Mouse (Mus musculus): ENCODE measurements around the gene Dis3. TPM values are rescaled to one million over a fixed set of nuclear protein-coding genes. Genes with fewer than 3 reads are reported as not detected.

Gene Dis3
- 10 to 100 TPM in 1 of 2 experiments, 1 to 10 TPM in 1; 9.2 to 11.6 TPM for total RNA-seq (2023)

GRCm38 (mm10) chr14:99099267-99099966 is at the start of gene Dis3, which contains the start of gene Pibf1:
Gene Dis3, minus strand, starts transcription at chr14:99099770.
Gene Pibf1, plus strand, starts transcription at chr14:99099424.

DNA sequence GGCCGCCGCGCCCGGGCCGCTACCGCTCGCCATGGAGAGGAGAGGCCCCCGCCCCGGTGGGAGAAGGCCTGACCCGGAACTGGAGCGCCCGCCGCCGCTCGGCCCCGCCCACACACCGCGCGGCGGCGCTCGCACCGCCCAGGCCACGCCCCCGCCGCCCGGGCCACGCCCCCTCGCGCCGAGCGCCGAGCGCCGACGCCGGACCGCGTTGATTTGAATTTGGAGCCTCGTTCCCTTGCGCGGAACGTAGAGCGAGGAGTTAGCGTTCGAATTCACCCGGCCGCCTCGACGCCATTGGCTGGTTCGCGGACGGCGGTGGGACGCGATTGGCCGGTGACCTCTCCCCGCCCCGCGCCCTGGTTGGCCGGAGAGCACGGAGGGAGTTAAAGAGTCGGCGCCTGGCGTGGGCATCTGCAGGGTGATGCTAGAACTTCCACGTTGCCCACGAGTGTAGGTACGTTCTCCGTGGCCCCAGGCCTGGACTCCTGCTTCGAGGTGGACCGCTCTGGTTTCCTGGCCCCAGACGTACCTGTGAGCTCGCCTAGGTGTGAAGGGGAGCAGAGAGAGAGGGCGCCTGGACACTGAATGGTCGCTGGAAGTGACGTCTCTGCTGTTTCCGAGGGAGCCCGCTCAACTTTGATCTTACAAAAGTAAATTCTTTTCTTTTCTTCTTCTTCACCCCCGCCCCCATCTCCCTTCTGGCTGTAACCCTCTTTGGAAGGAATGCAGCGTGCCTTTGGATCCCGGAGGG is 53.4 kb downstream of the Dis3 start, which contains the start of the genes Mzt1 and Bora:
Mzt1 (minus strand) TSS at position 104 of the 751 bp plus-strand sequence.
Bora (plus strand) TSS at position 192 of the 751 bp plus-strand sequence.

Other genes starting within 250 kb of the Dis3 start
- 1 to 10 TPM in 1 of 2 experiments, not detected in 1; 1.2 TPM for gene Rpl36a-ps1, start 105.5 kb downstream of the Dis3 start, total RNA-seq (2023)
- 10 to 100 TPM; 13.6 to 19.2 TPM for gene Mzt1, start 53.6 kb downstream of the Dis3 start, total RNA-seq (2023)
- gene Bora, start 53.5 kb downstream of the Dis3 start, total RNA-seq (2023): 10 to 100 TPM; 19.3 to 21.0 TPM
- 10 to 100 TPM; 12.2 to 12.3 TPM for gene Pibf1, start 346 bp downstream of the Dis3 start, total RNA-seq (2023)
- gene Klf5, start 198.9 kb upstream of the Dis3 start, total RNA-seq (2023): 10 to 100 TPM; 33.7 to 46.7 TPM